Mouse (Mus musculus): ENCODE results near the gene Ptprf. TPM values are rescaled to one million over a fixed set of nuclear protein-coding genes. Genes with fewer than 3 reads are reported as not detected.

Gene Ptprf
- polyA plus RNA-seq, 1 experiment from 2014 or later = 45.8 TPM

GRCm38 (mm10) chr4:118275601-118276519 lies 15.3 kb downstream of the Ptprf start:
- Histone ChIP-seq H3K27ac (ENCODE audit: low read length) (peak overlapping the region; percentile 75), H3K9me3 (ENCODE audit: control insufficient read depth, low read length) (no peaks in the 10 kb centered on the region), H3K4me2 (ENCODE audit: low read depth, low read length) (peak overlapping the region; percentile 45), H3K4me1 (ENCODE audit: control insufficient read depth, insufficient read depth, low read length) (peaks cover 69% of the 10 kb centered on the region), H3K36me3 (ENCODE audit: control insufficient read depth, insufficient read depth, low read length) (peaks cover 8% of the 10 kb centered on the region), H3K27me3 (replicated peaks; ENCODE audit: control insufficient read depth, insufficient read depth, low read length) (no peaks in the 10 kb centered on the region), H3K9ac (ENCODE audit: low read depth, low read length) (peak overlapping the region; percentile 45), H3K4me3 (ENCODE audit: low read length) (no peak overlapping the region)
- 62% methylated on average over 6 of the region's 6 CpGs for WGBS
- ATAC-seq = peak; percentile 27

- ATAC-seq = no peak
- no peak overlapping the region for H3K4me2 ChIP-seq (ENCODE audit: low read depth, low read length)
- peak overlapping the region; percentile 33; the same call in 1 of the 2 replicates for H3K9ac ChIP-seq (ENCODE audit: low read depth, low read length)
- H3K36me3 ChIP-seq (ENCODE audit: control insufficient read depth, insufficient read depth, low read length) = peaks cover 12% of the 10 kb centered on the region
- H3K4me3 ChIP-seq (ENCODE audit: low read length) = no peak overlapping the region
- peaks cover 74% of the 10 kb centered on the region for H3K4me1 ChIP-seq (ENCODE audit: control insufficient read depth, insufficient read depth, low read length)
- H3K9me3 ChIP-seq (ENCODE audit: control insufficient read depth, low read length) = no peaks in the 10 kb centered on the region
- peak overlapping the region; percentile 93 for H3K27ac ChIP-seq (ENCODE audit: low read length)
- H3K27me3 ChIP-seq (replicated peaks; ENCODE audit: control insufficient read depth, insufficient read depth, low read length) = no peaks in the 10 kb centered on the region
- WGBS = 55% methylated on average over 7 of the region's 7 CpGs
Measured at GRCm38 (mm10) chr4:118274521-118274920, 16.7 kb downstream of the Ptprf start.

- H3K36me3 ChIP-seq (ENCODE audit: control insufficient read depth, insufficient read depth, low read length) = peaks cover 12% of the 10 kb centered on the region
- no peaks in the 10 kb centered on the region for H3K9me3 ChIP-seq (ENCODE audit: control insufficient read depth, low read length)
- no peaks in the 10 kb centered on the region for H3K27me3 ChIP-seq (replicated peaks; ENCODE audit: control insufficient read depth, insufficient read depth, low read length)
- H3K4me1 ChIP-seq (ENCODE audit: control insufficient read depth, insufficient read depth, low read length) = peaks cover 74% of the 10 kb centered on the region
- H3K9ac ChIP-seq (ENCODE audit: low read depth, low read length) = peak overlapping the region; percentile 33
- no peak overlapping the region for H3K4me3 ChIP-seq (ENCODE audit: low read length)
- H3K27ac ChIP-seq (ENCODE audit: low read length) = peak overlapping the region; percentile 93
- WGBS = 61% methylated on average over 8 of the region's 8 CpGs
- 0 out of 2 replicates have a peak overlapping the region, but pooled peaks have one; percentile 9 for H3K4me2 ChIP-seq (ENCODE audit: low read depth, low read length)
- ATAC-seq = no peak
Measured at GRCm38 (mm10) chr4:118273998-118274397, 17.2 kb downstream of the Ptprf start.

- Histone ChIP-seq H3K9me3 (ENCODE audit: control insufficient read depth, low read length) (no peaks in the 10 kb centered on the region), H3K9ac (ENCODE audit: low read depth, low read length) (peak overlapping the region; percentile 54), H3K4me2 (ENCODE audit: low read depth, low read length) (0 out of 2 replicates have a peak overlapping the region, but pooled peaks have one; percentile 9), H3K27ac (ENCODE audit: low read length) (peak overlapping the region; percentile 93), H3K36me3 (ENCODE audit: control insufficient read depth, insufficient read depth, low read length) (peaks cover 12% of the 10 kb centered on the region), H3K4me1 (ENCODE audit: control insufficient read depth, insufficient read depth, low read length) (peaks cover 74% of the 10 kb centered on the region), H3K27me3 (replicated peaks; ENCODE audit: control insufficient read depth, insufficient read depth, low read length) (no peaks in the 10 kb centered on the region), H3K4me3 (ENCODE audit: low read length) (no peak overlapping the region)
- peak; percentile 41 for ATAC-seq
- 35% methylated on average over 5 of the region's 5 CpGs for WGBS
Measured at GRCm38 (mm10) chr4:118273545-118273944, 17.7 kb downstream of the Ptprf start.

GRCm38 (mm10) chr4:118272871-118273270 lies 18.3 kb downstream of the Ptprf start:
- peak overlapping the region; percentile 93 for H3K27ac ChIP-seq (ENCODE audit: low read length)
- no peak overlapping the region for H3K4me3 ChIP-seq (ENCODE audit: low read length)
- H3K27me3 ChIP-seq (replicated peaks; ENCODE audit: control insufficient read depth, insufficient read depth, low read length) = no peaks in the 10 kb centered on the region
- 66% methylated on average over 3 of the region's 3 CpGs for WGBS
- no peak for ATAC-seq
- no peaks in the 10 kb centered on the region for H3K9me3 ChIP-seq (ENCODE audit: control insufficient read depth, low read length)
- H3K4me2 ChIP-seq (ENCODE audit: low read depth, low read length) = 0 out of 2 replicates have a peak overlapping the region, but pooled peaks have one; percentile 34
- peaks cover 12% of the 10 kb centered on the region for H3K36me3 ChIP-seq (ENCODE audit: control insufficient read depth, insufficient read depth, low read length)
- H3K4me1 ChIP-seq (ENCODE audit: control insufficient read depth, insufficient read depth, low read length) = peaks cover 69% of the 10 kb centered on the region
- H3K9ac ChIP-seq (ENCODE audit: low read depth, low read length) = peak overlapping the region; percentile 54

- Histone ChIP-seq H3K9ac (ENCODE audit: low read depth, low read length) (peak overlapping the region; percentile 54), H3K27me3 (replicated peaks; ENCODE audit: control insufficient read depth, insufficient read depth, low read length) (no peaks in the 10 kb centered on the region), H3K4me3 (ENCODE audit: low read length) (peak overlapping the region; percentile 20; the same call in 1 of the 2 replicates), H3K4me2 (ENCODE audit: low read depth, low read length) (peak overlapping the region; percentile 38), H3K27ac (ENCODE audit: low read length) (peak overlapping the region; percentile 93), H3K9me3 (ENCODE audit: control insufficient read depth, low read length) (no peaks in the 10 kb centered on the region), H3K36me3 (ENCODE audit: control insufficient read depth, insufficient read depth, low read length) (peaks cover 12% of the 10 kb centered on the region), H3K4me1 (ENCODE audit: control insufficient read depth, insufficient read depth, low read length) (peaks cover 63% of the 10 kb centered on the region)
- 47% methylated on average over 5 of the region's 5 CpGs for WGBS
- peak; percentile 77 for ATAC-seq
Measured at GRCm38 (mm10) chr4:118272258-118272657, 18.9 kb downstream of the Ptprf start.

- Histone ChIP-seq H3K27ac (ENCODE audit: low read length) (peak overlapping the region; percentile 93), H3K4me1 (ENCODE audit: control insufficient read depth, insufficient read depth, low read length) (peaks cover 56% of the 10 kb centered on the region), H3K9me3 (ENCODE audit: control insufficient read depth, low read length) (no peaks in the 10 kb centered on the region), H3K9ac (ENCODE audit: low read depth, low read length) (peak overlapping the region; percentile 45; the same call in 1 of the 2 replicates), H3K27me3 (replicated peaks; ENCODE audit: control insufficient read depth, insufficient read depth, low read length) (no peaks in the 10 kb centered on the region), H3K36me3 (ENCODE audit: control insufficient read depth, insufficient read depth, low read length) (peaks cover 14% of the 10 kb centered on the region), H3K4me3 (ENCODE audit: low read length) (no peak overlapping the region), H3K4me2 (ENCODE audit: low read depth, low read length) (peak overlapping the region; percentile 38; the same call in 1 of the 2 replicates)
- no peak for ATAC-seq
- 68% methylated on average over 9 of the region's 9 CpGs for WGBS
Measured at GRCm38 (mm10) chr4:118271556-118272074, 19.6 kb downstream of the Ptprf start.

- Histone ChIP-seq H3K4me2 (ENCODE audit: low read depth, low read length) (no peak overlapping the region), H3K4me1 (ENCODE audit: control insufficient read depth, insufficient read depth, low read length) (peaks cover 53% of the 10 kb centered on the region)
- ATAC-seq = no peak
Measured at GRCm38 (mm10) chr4:118270706-118271105, 20.5 kb downstream of the Ptprf start.

GRCm38 (mm10) chr4:118269999-118270398 lies 21.2 kb downstream of the Ptprf start:
- H3K27ac ChIP-seq (ENCODE audit: low read length) = peak overlapping the region; percentile 61
- no peak overlapping the region for H3K4me3 ChIP-seq (ENCODE audit: low read length)
- H3K27me3 ChIP-seq (replicated peaks; ENCODE audit: control insufficient read depth, insufficient read depth, low read length) = no peaks in the 10 kb centered on the region
- no peak overlapping the region for H3K9ac ChIP-seq (ENCODE audit: low read depth, low read length)
- no peak overlapping the region for H3K4me2 ChIP-seq (ENCODE audit: low read depth, low read length)
- H3K4me1 ChIP-seq (ENCODE audit: control insufficient read depth, insufficient read depth, low read length) = peaks cover 53% of the 10 kb centered on the region
- H3K36me3 ChIP-seq (ENCODE audit: control insufficient read depth, insufficient read depth, low read length) = peaks cover 14% of the 10 kb centered on the region
- 0 out of 2 replicates have a peak, but pooled peaks have one; percentile 1 for ATAC-seq
- 53% methylated on average over 6 of the region's 6 CpGs for WGBS
- no peaks in the 10 kb centered on the region for H3K9me3 ChIP-seq (ENCODE audit: control insufficient read depth, low read length)

More at GRCm38 (mm10) chr4:118270706-118271105, 20.5 kb downstream of the Ptprf start:
- 94% methylated on average over 3 of the region's 3 CpGs for WGBS
- peak overlapping the region; percentile 61; the same call in 1 of the 2 replicates for H3K27ac ChIP-seq (ENCODE audit: low read length)
- peaks cover 14% of the 10 kb centered on the region for H3K36me3 ChIP-seq (ENCODE audit: control insufficient read depth, insufficient read depth, low read length)
- H3K9me3 ChIP-seq (ENCODE audit: control insufficient read depth, low read length) = no peaks in the 10 kb centered on the region
- no peak overlapping the region for H3K4me3 ChIP-seq (ENCODE audit: low read length)
- H3K27me3 ChIP-seq (replicated peaks; ENCODE audit: control insufficient read depth, insufficient read depth, low read length) = no peaks in the 10 kb centered on the region
- H3K9ac ChIP-seq (ENCODE audit: low read depth, low read length) = no peak overlapping the region

Measured in intestine, embryonic 16.5 days (tissue).